Mouse (Mus musculus) heart, embryonic 12.5 days (tissue): ENCODE measurements at regions not wholly inside any gene's neighbourhood (a gene's known extent, or its start where the extent isn't known, plus 50 kb on each side); places are given as distances from the start of the nearest gene placed in this dataset.

Experiments
- ATAC-seq: fragments of 200-750 bp; cut with Nextera tagmentation; 2 replicates; pipeline ENCODE4 v1.8.0; 2017; ENCODE audit warnings: moderate TSS enrichment, moderate library complexity; ENCODE audit not compliant: insufficient number of reproducible peaks, low FRiP score
- H3K27ac ChIP-seq: fragments of 300-500 bp; sonication (generic); 2 replicates; pipeline ENCODE4 v1.5.1; 2016; ENCODE audit warnings: mild to moderate bottlenecking, moderate library complexity; ENCODE audit not compliant: poor library complexity, severe bottlenecking
- H3K27me3 ChIP-seq: fragments of 300-500 bp; sonication (generic); replicated peaks from 2 replicates; pipeline ENCODE4 v1.6.1; 2016; ENCODE audit warnings: mild to moderate bottlenecking, moderate library complexity
- H3K36me3 ChIP-seq: fragments of 300-500 bp; sonication (generic); 2 replicates; pipeline ENCODE4 v1.6.1; 2016; ENCODE audit warnings: mild to moderate bottlenecking, moderate library complexity
- H3K4me1 ChIP-seq: fragments of 300-500 bp; sonication (generic); replicated peaks from 2 replicates; pipeline ENCODE4 v1.6.1; 2016; ENCODE audit warnings: mild to moderate bottlenecking
- H3K4me2 ChIP-seq: fragments of 300-500 bp; sonication (generic); 2 replicates; pipeline ENCODE4 v1.6.1; 2016; ENCODE audit warnings: mild to moderate bottlenecking, moderate library complexity
- H3K4me3 ChIP-seq: fragments of 300-500 bp; sonication (generic); 2 replicates; pipeline ENCODE4 v1.5.1; 2016; ENCODE audit warnings: mild to moderate bottlenecking
- H3K9ac ChIP-seq: fragments of 300-500 bp; sonication (generic); 2 replicates; pipeline ENCODE4 v1.6.1; 2016; ENCODE audit warnings: mild to moderate bottlenecking, moderate library complexity
- H3K9me3 ChIP-seq: fragments of 300-500 bp; sonication (generic); replicated peaks from 2 replicates; pipeline ENCODE4 v1.6.1; 2016; ENCODE audit warnings: mild to moderate bottlenecking, moderate library complexity
- WGBS: fragments of 180-500 bp; shearing (Covaris S2); methylation state at CpG from one replicate; pipeline ENCODE4 v1.1.7; 2016; 5-methylcytosine and 5-hydroxymethylcytosine counted together

DNA sequence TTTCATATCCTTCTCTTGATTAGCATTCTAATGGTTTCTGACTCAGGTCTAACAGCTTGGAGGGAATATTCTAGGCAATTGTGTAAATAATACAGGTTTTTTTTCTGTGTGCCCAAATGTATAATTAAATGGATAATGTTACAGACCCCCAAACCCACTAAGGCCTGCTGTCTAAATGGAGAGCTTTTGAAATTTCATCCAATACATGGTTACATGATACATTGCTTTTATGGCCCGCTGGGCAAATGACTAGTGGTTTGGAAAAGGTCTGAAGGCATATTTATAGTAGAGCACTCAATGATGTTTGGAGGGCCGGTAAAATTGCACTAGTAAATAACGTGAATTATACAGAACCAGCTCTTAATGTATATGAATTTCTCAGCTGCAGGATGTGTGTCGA is 400.0 kb downstream of the Gsdmc2 start:
- Histone ChIP-seq H3K36me3 (no peaks in the 10 kb centered on the region), H3K27ac (no peak overlapping the region), H3K27me3 (no peaks in the 10 kb centered on the region), H3K9me3 (no peaks in the 10 kb centered on the region), H3K9ac (no peak overlapping the region), H3K4me2 (no peak overlapping the region), H3K4me1 (no peaks in the 10 kb centered on the region), H3K4me3 (no peak overlapping the region)
- no peak for ATAC-seq
- 82% methylated on average over 4 of the region's 4 CpGs for WGBS

GRCm38 (mm10) chr15:63442146-63442780 is 402.7 kb downstream of the Gsdmc2 start:
- no peaks in the 10 kb centered on the region for H3K4me1 ChIP-seq
- no peak overlapping the region for H3K4me3 ChIP-seq
- H3K9me3 ChIP-seq, result no peaks in the 10 kb centered on the region
- no peak overlapping the region for H3K9ac ChIP-seq
- 80% methylated on average over 6 of the region's 6 CpGs for whole genome bisulfite sequencing
- no peak for ATAC-seq
- no peak overlapping the region for H3K27ac ChIP-seq
- H3K4me2 ChIP-seq, result no peak overlapping the region
- no peaks in the 10 kb centered on the region for H3K36me3 ChIP-seq
- no peaks in the 10 kb centered on the region for H3K27me3 ChIP-seq

- no peaks in the 10 kb centered on the region for H3K4me1 ChIP-seq
- H3K9me3 ChIP-seq, result no peaks in the 10 kb centered on the region
- 70% methylated on average over 4 of the region's 4 CpGs for WGBS
- no peak overlapping the region for H3K4me3 ChIP-seq
- H3K9ac ChIP-seq, result no peak overlapping the region
- H3K4me2 ChIP-seq, result no peak overlapping the region
- H3K36me3 ChIP-seq, result no peaks in the 10 kb centered on the region
- no peak for ATAC-seq
- no peaks in the 10 kb centered on the region for H3K27me3 ChIP-seq
- no peak overlapping the region for H3K27ac ChIP-seq
Observed at GRCm38 (mm10) chr15:63412649-63413048, 432.3 kb downstream of the Gsdmc2 start.

DNA sequence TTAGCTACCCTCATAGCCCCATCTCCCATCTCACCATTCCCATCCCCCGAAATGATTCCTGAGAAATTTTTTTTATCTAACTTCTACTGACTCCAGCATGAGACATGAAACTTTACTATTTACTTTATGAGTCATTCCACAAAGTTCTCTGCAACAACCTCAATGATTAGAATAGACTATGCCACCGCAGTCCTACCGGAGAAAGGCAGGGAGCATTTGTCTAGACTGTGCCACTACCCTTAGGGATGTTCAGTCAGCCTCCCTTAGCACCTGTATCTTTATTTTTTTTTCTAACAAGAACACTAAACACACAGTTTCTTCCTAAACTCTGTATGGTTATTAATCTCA is 433.2 kb downstream of the Gsdmc2 start:
- H3K36me3 ChIP-seq, result no peaks in the 10 kb centered on the region
- no peak overlapping the region for H3K4me3 ChIP-seq
- no peak overlapping the region for H3K27ac ChIP-seq
- ATAC-seq, result no peak
- no peaks in the 10 kb centered on the region for H3K9me3 ChIP-seq
- no peak overlapping the region for H3K4me2 ChIP-seq
- H3K4me1 ChIP-seq, result no peaks in the 10 kb centered on the region
- WGBS, result 61% methylated on average over 3 of the region's 3 CpGs
- H3K27me3 ChIP-seq, result no peaks in the 10 kb centered on the region
- no peak overlapping the region for H3K9ac ChIP-seq

DNA sequence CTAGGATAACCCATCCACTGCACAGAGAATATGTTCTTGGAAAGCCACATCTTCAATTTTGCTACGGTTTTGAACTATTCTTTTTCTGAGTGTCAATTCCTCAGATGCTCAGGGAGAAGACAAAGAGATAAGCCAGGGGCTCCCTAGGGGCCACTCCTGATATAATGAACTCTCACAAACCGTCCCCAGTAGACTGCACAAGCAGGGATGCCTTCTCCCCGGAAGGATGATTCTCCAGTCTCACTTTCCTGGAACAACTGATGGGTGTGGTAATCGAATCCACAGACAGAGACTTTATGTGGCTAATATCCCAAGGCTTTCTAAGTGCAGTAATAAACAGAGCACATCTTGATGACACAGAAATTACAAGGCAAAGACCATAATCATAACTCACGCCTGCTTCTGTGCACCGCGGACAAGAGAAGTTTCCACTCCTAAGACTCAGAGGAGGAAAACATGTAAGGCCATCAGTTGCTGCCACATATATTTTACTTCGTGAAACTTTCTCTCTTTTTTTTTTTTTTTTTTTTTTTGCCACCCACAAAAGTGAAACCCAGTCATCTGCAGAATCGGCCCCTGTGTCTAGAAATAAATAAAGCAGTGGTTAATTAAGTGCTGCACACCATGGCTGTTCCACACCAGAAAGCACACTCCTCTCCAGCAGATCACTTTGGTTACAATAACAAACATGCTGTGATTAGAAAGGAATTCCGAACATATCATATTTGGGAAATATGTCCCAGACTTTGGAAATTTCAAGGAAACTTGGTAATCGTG is 433.8 kb downstream of the Gsdmc2 start:
- Histone ChIP-seq H3K4me1 (no peaks in the 10 kb centered on the region), H3K27me3 (no peaks in the 10 kb centered on the region), H3K27ac (no peak overlapping the region), H3K36me3 (no peaks in the 10 kb centered on the region), H3K4me3 (no peak overlapping the region), H3K4me2 (no peak overlapping the region), H3K9ac (no peak overlapping the region), H3K9me3 (no peaks in the 10 kb centered on the region)
- 58% methylated on average over 11 of the region's 11 CpGs for WGBS
- ATAC-seq, result no peak

DNA sequence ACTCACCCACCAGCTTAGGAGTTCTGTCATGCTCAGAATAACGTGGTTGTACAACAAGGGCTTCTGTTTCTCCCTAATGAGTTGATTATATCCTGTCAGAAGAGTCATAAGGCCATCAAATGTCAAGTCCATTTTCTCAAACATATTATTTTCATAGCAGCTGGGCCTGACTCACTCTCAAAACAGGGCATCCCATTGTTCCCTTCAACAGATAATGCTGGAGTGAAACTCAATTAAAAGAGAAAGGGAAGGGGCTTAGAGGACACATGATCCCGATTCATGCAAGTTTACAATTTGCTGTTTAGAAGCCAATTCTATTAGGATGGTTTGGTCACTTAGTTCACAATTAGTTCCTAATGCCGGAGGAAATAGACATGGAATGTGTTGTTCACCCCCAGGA is 444.5 kb downstream of the Gsdmc2 start:
- Histone ChIP-seq H3K4me2 (no peak overlapping the region), H3K27me3 (no peaks in the 10 kb centered on the region), H3K4me3 (no peak overlapping the region), H3K9me3 (no peaks in the 10 kb centered on the region), H3K36me3 (no peaks in the 10 kb centered on the region), H3K9ac (no peak overlapping the region), H3K27ac (no peak overlapping the region), H3K4me1 (no peaks in the 10 kb centered on the region)
- 60% methylated on average over 3 of the region's 3 CpGs for WGBS
- ATAC-seq, result no peak

DNA sequence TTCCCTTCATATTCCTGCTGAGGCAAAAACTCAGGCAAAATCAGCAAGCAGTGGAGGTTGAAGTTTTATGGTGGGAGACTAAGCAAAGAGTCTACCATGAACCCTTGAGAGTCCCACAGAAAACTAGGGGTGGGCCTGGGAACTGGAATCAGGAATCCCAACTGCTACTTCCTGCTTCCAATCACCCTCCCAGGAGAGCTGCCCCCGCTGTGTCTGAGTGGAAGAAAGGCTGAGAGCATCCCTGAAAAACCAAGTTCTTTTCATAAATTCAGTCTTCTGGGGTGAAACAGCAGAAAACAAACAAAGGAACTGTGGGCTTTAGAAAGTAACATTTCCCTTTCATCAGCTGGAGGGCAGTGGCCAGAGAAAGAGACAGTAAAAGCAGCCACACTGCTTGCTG is 445.0 kb downstream of the Gsdmc2 start:
- ATAC-seq, result no peak
- 58% methylated on average over 1 of the region's 1 CpGs for WGBS
- no peaks in the 10 kb centered on the region for H3K9me3 ChIP-seq

GRCm38 (mm10) chr15:63397485-63397884 is 447.5 kb downstream of the Gsdmc2 start:
- 86% methylated on average over 3 of the region's 3 CpGs for WGBS
- no peak overlapping the region for H3K9ac ChIP-seq
- no peaks in the 10 kb centered on the region for H3K4me1 ChIP-seq
- H3K36me3 ChIP-seq, result no peaks in the 10 kb centered on the region
- no peaks in the 10 kb centered on the region for H3K9me3 ChIP-seq
- no peak overlapping the region for H3K4me3 ChIP-seq
- no peak overlapping the region for H3K4me2 ChIP-seq
- no peaks in the 10 kb centered on the region for H3K27me3 ChIP-seq
- no peak for ATAC-seq
- H3K27ac ChIP-seq, result no peak overlapping the region

More for the DNA sequence above, 445.0 kb downstream of the Gsdmc2 start:
- H3K4me1 ChIP-seq, result no peaks in the 10 kb centered on the region
- no peak overlapping the region for H3K4me2 ChIP-seq
- no peaks in the 10 kb centered on the region for H3K36me3 ChIP-seq
- no peak overlapping the region for H3K9ac ChIP-seq
- H3K27ac ChIP-seq, result no peak overlapping the region
- H3K4me3 ChIP-seq, result no peak overlapping the region
- H3K27me3 ChIP-seq, result no peaks in the 10 kb centered on the region

DNA sequence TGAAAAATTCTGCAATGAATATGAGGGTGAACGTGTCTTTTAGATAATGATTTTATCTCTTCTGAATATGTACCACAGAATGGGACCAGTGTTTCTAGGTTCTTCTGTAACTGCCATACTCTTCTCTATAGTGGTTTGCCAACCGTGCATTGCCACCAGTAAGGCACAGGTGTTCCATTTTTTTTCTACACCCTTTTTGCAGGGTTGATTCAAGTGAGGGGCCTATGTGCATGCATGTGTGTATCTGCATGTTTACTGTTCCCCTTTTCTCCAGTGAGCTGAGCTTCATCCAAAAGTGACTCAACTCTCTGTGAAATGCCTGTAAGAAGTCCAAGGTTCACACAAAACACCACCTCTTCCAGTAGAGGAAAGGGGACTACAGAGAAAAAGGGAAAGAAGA is 467.7 kb downstream of the Gsdmc2 start:
- Histone ChIP-seq H3K9me3 (no peaks in the 10 kb centered on the region), H3K9ac (no peak overlapping the region), H3K27ac (no peak overlapping the region), H3K36me3 (no peaks in the 10 kb centered on the region), H3K4me2 (no peak overlapping the region), H3K27me3 (no peaks in the 10 kb centered on the region), H3K4me3 (no peak overlapping the region), H3K4me1 (no peaks in the 10 kb centered on the region)
- 71% methylated on average over 2 of the region's 2 CpGs for WGBS
- no peak for ATAC-seq

GRCm38 (mm10) chr15:63371328-63372023 is 473.5 kb downstream of the Gsdmc2 start:
- Histone ChIP-seq H3K27me3 (no peaks in the 10 kb centered on the region), H3K36me3 (no peaks in the 10 kb centered on the region), H3K27ac (no peak overlapping the region), H3K4me3 (no peak overlapping the region), H3K4me1 (no peaks in the 10 kb centered on the region), H3K9me3 (no peaks in the 10 kb centered on the region), H3K9ac (no peak overlapping the region), H3K4me2 (no peak overlapping the region)
- ATAC-seq, result no peak
- WGBS, result 78% methylated on average over 4 of the region's 4 CpGs

GRCm38 (mm10) chr15:63364473-63364872 is 480.5 kb downstream of the Gsdmc2 start:
- no peaks in the 10 kb centered on the region for H3K36me3 ChIP-seq
- H3K4me3 ChIP-seq, result no peak overlapping the region
- H3K9me3 ChIP-seq, result no peaks in the 10 kb centered on the region
- ATAC-seq, result no peak; the same call in 1 of the 2 replicates
- H3K4me1 ChIP-seq, result no peaks in the 10 kb centered on the region; the same call in 1 of the 2 replicates
- WGBS, result 60% methylated on average over 1 of the region's 1 CpGs
- H3K9ac ChIP-seq, result no peak overlapping the region
- no peak overlapping the region for H3K4me2 ChIP-seq
- H3K27me3 ChIP-seq, result no peaks in the 10 kb centered on the region
- no peak overlapping the region for H3K27ac ChIP-seq
